Mouse (Mus musculus): Measurements from ENCODE around the gene Dnajc22.
A peak's percentile ranks its signal among the peaks of the same experiment; 100 is the strongest.
"Not testable (repeated sequence)": the region's sequence is repeated elsewhere in the genome, so short reads cannot be mapped to it uniquely, and the experiment has no call there.

Dnajc22 gene

GRCm38 (mm10) chr15:99092870-99093269 is at the start of gene Dnajc22:
Gene Dnajc22 (plus strand): TSS chr15:99093170.
- DNase-seq (ENCODE audit: low read depth, low spot score), result no peak

DNA sequence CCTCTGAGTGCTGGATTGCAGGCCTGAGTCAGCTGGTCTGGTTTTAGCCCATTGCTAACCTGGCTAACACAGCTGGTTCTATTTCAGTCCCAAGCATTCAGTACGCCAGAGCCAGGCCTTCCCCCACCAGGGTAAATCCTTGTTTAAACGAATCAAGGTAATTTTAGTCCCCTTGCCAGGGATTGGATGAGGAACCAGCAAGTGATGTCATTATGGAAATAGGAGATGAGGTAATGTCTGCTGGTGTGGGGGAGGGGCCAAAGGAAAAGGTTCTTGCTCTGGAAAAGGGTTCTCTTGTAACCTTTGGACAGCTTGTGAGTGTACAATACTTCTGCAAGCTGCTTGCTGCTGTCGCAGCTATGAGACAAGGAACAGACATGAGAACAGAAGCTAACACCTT is 48.1 kb upstream of the Dnajc22 start:
- DNase-seq (ENCODE audit: low read depth, low spot score), result no peak

- DNase-seq (ENCODE audit: low read depth, low spot score), result not testable (repeated sequence)
Measured at GRCm38 (mm10) chr15:99045734-99046133, 47.2 kb upstream of the Dnajc22 start.

- DNase-seq (ENCODE audit: low read depth, low spot score), result peak; percentile 65
Measured at GRCm38 (mm10) chr15:99049473-99050253, 43.3 kb upstream of the Dnajc22 start.

GRCm38 (mm10) chr15:99053373-99053772 is 39.6 kb upstream of the Dnajc22 start:
- DNase-seq (ENCODE audit: low read depth, low spot score), result no peak

DNA sequence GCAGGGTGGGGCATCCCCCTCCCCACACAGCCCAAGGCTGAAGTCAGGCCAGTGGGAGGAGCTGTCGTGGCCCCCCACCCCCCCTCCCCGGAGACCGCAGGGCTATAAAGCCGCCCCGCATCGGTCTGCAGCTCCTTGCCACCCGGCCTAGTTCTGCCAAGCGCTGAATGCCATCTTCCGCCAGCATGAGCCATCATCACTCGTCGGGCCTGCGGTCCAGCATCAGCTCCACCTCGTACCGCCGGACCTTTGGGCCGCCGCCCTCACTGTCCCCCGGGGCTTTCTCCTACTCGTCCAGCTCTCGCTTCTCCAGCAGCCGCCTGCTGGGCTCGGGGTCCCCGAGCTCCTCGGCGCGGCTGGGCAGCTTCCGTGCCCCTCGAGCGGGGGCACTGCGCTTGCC is 37.9 kb upstream of the Dnajc22 start, which contains the start of gene Prph:
Prph (plus strand) TSS at position 135 of the 400 bp plus-strand sequence.
- DNase-seq (ENCODE audit: low read depth, low spot score), result no peak

- DNase-seq (ENCODE audit: low read depth, low spot score), result peak; percentile 35
Measured at GRCm38 (mm10) chr15:99055511-99055961, 37.4 kb upstream of the Dnajc22 start.

- DNase-seq (ENCODE audit: low read depth, low spot score), result peak; percentile 66
Measured at GRCm38 (mm10) chr15:99056332-99056731, 36.6 kb upstream of the Dnajc22 start.

- peak; percentile 74 for DNase-seq (ENCODE audit: low read depth, low spot score)
Measured at GRCm38 (mm10) chr15:99065557-99066165, 27.3 kb upstream of the Dnajc22 start.

DNA sequence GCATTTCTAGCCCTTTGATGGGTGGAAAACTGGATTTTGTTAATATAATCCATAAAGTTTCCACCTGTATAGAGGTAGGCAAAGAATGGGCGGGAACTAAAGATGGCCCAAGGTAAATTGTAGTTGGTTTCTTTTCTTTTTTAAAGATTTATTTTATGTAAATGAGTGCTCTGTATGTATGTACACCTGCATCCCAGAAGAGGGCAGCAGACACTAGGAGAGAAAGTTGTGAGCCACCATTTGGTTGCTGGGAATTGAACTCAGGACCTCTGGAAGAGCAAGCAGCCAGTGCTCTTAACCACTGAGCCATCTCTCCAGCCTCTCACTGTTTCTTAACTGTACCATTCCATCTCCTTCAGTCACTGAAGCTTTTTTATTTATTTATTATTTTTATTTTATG is 21.0 kb upstream of the Dnajc22 start:
- no peak for DNase-seq (ENCODE audit: low read depth, low spot score)

DNA sequence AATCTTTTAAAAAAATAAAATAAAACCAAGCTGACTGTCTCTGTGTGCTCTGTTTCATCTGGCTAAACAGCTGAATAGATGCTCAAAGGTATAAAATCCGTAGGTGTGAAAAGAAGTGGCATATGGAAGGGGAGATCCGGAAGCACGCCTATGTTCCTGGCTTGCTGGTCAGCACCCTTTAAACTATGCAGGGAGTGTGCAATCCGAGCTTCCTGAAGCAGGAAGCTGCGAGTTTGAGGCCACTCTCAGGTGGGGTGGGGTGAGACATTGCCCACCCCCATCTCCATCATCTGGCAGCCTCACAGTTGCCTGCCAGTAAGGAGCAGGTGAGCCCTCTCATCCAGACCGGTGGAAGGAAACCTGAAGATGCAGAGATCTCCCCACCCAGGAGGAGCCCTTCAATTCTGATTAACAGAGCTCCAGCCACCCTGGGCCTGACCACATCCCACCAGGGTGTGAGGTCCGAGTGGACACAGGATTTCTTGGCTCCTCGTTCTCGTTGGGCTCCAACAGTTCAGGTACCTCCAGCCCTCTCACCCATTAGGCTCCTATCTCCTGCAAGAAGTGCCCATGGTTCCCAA is 18.9 kb upstream of the Dnajc22 start, which contains the start of gene Troap:
Troap (plus strand) TSS at position 557 of the 581 bp plus-strand sequence.
- no peak for DNase-seq (ENCODE audit: low read depth, low spot score)

GRCm38 (mm10) chr15:99074600-99075333 is 18.2 kb upstream of the Dnajc22 start:
- DNase-seq (ENCODE audit: low read depth, low spot score), result peak; percentile 94

DNA sequence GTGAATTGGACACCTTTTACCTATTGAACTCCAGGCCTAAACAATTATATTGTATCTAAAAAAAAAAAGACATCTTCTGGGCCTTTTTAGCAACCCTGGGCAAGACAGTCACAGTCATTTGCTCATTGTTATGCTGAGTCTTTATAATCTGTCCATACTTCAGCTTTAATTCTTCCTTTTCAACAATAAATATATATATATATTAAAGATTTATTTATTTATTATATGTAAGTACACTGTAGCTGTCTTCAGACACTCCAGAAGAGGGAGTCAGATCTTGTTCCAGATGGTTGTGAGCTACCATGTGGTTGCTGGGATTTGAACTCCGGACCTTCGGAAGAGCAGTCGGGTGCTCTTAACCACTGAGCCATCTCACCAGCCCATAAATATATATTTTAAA is 17.0 kb upstream of the Dnajc22 start:
- not testable (repeated sequence) for DNase-seq (ENCODE audit: low read depth, low spot score)

GRCm38 (mm10) chr15:99078181-99078910 is 14.6 kb upstream of the Dnajc22 start:
- DNase-seq (ENCODE audit: low read depth, low spot score), result no peak

DNA sequence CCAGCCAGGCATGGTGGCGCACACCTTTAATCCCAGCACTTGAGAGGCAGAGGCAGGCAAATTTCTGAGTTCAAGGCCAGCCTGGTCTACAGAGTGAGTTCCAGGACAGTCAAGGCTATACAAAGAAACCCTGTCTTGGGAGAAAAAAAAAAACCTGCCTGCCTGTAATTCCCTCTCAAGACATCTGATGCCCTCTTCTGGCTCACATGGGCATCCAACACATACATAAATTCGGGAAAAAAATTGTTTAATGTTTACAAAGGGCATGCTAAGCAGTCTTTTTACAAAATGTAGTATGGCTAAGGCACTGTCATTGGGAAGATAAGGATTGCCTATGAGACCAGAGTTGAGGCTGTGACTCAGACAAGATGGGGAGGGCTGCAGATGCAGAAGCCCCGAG is 13.2 kb upstream of the Dnajc22 start:
- no peak for DNase-seq (ENCODE audit: low read depth, low spot score)

DNA sequence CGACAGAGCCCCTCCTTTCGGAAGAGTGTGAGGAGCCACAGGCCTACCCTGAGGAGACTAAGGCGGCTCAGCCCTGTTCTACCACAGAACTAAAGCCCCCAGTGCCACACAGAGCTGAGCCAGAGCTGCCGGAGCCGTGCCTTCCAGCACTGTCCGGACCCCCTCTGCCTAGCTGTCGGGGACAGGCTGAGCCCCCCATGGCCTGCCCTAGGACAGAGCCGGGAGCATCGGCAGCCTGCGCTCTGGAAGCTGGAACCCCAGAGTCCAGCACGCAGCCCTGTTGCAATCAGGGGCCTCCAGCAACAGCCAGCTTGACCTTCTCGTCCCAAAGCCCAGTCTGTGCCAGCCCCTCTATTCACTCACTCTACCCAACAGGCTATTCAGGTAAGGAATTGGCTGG is 10.6 kb upstream of the Dnajc22 start:
- no peak for DNase-seq (ENCODE audit: low read depth, low spot score)

DNA sequence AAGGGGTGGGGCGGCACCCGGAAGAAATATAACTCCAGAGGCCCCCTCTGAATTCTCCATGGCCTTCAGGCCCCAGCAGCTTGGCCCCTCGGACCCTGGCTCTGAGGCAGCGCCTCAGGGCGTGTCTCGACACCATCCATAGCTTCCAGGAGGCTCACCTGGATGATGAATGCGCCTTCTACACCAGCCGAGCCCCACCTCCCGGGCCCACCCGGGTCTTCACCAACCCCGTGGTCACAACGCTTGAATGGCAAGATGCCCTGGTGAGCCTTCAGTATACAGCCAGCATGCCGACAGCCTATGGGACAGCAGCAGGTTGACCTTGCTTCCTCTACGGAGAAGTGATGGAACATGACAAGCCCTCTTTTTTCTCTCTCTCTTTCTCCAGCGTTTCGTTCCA is 10.1 kb upstream of the Dnajc22 start:
- DNase-seq (ENCODE audit: low read depth, low spot score), result no peak

DNA sequence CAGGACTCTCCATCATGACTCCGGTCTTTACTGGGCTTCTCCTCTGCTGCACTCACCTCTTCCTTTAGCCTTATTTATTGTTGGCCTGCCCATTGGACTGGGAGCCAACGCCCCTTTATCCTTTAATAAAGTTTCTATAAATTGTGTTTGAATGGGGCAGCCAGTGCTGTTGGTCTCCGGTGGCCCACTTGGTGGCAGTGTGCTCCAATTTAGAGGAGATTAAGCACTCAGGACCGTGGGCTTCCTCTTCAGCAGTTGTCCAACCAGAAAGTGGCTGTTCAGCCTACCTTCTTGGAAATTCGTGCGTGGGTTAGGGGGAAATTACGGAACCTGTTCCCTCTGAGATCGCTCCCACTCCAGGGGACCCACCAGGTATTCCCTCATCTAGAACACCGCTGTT is 9.7 kb upstream of the Dnajc22 start:
- DNase-seq (ENCODE audit: low read depth, low spot score), result peak; percentile 37

DNA sequence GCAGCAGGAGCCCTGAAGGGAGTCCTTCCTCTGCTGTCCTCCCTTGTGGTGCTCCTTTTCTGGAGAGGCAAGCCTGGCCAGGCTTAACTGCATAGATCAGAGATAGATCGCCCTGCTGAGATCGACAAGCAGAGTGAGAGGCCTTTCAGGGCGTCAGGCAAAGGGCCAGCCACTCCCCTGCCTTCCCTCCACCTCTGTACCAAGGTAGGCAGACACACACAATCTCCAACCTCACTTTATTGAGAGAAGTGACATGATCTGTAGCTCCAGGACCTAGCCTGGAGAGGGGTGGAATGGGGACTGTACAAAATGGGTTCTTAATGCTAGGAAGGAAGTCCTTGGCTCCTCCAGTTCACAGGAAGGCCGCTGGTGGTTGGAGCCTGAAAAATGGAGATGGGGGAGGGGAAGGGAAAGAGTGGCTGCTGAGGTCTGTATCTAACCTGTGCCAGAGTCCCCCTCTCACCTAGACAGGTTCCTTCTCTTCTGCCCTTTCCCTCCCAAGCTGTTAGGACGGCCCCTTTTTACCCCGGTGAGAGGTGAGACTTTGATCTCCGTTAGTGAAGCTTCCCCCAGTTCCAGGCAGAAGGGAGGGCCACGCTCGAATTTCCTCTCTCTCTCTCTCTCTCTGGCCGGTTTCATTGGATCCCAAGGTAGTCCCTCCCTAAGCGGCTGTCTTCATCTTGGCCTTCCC is 9.0 kb upstream of the Dnajc22 start:
- no peak for DNase-seq (ENCODE audit: low read depth, low spot score)

GRCm38 (mm10) chr15:99084618-99085017 is 8.4 kb upstream of the Dnajc22 start:
- DNase-seq (ENCODE audit: low read depth, low spot score), result no peak

DNA sequence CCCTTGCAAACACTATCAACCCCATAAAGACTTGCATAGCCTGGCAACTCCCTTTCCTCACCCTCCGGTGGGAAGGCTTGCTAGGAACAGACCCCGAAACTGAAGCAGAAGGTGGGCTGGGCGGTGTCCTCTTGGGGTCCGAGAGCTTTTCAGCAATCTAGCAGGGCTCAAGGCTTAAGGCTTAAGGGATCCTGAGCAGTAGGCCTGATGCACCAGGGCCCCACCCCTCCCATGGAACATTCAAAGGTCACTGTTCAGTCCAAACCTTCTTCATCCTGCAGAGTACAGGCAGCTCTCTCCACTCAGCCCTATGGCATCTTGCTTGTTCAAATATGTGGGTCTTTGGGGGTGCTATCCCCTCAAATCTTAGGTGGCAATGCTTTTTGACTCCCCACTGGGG is 7.0 kb upstream of the Dnajc22 start:
- DNase-seq (ENCODE audit: low read depth, low spot score), result no peak
